Mouse (Mus musculus): Measurements from ENCODE around the gene Itgal. TPM values are rescaled to one million over a fixed set of nuclear protein-coding genes. Genes with fewer than 3 reads are reported as not detected.
"Not testable (repeated sequence)": the region's sequence is repeated elsewhere in the genome, so short reads cannot be mapped to it uniquely, and the experiment has no call there.

Itgal gene
- polyA plus RNA-seq, 1 experiment from 2014 or later = 0.91 TPM

DNA sequence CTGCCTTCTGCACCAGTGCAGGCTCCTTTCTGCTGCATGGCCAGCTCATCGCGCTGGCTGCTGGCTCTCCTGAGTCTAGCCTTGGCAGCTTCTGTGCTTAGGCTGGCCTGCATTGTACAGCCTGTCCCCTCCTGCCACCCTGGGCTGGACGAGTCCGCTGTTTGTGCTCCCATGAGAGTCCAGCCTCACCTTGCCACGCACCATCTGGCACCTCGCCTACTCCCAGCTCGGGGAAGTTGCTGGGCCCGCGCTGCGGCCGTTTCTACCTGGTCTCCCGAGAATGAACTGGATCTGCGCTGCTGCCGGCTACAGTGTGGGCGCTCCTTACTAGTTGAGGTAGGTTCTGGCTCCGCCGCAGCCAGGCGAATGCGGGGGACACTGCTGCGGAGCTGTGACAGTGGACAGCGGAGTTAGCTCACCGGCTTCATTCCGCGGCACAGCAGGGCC, 67.4 kb downstream of the Itgal start:
- 0 out of 2 replicates have a peak, but pooled peaks have one; percentile 33 for ATAC-seq (ENCODE audit: insufficient number of reproducible peaks, insufficient read depth, low FRiP score, low read depth)
- no peaks in the 10 kb centered on the region for H3K9me3 ChIP-seq (ENCODE audit: control insufficient read depth, low read depth, low read length)
- H3K36me3 ChIP-seq (ENCODE audit: control insufficient read depth, insufficient read depth, low read length) = no peaks in the 10 kb centered on the region
- H3K4me2 ChIP-seq (replicated peaks; ENCODE audit: low read depth, low read length) = peak overlapping the region; percentile 61
- peaks cover 3% of the 10 kb centered on the region; the same call in 1 of the 2 replicates for H3K27me3 ChIP-seq (ENCODE audit: control insufficient read depth, insufficient read depth, low read length)
- H3K4me1 ChIP-seq (ENCODE audit: control insufficient read depth, insufficient read depth, low read length) = peaks cover 7% of the 10 kb centered on the region; the same call in 1 of the 2 replicates
- peak overlapping the region; percentile 30 for H3K4me3 ChIP-seq (ENCODE audit: low read depth, low read length)
- H3K9ac ChIP-seq (replicated peaks; ENCODE audit: low read depth, low read length) = peak overlapping the region; percentile 29
- no peak overlapping the region for H3K27ac ChIP-seq (ENCODE audit: low read length)
- WGBS = 2% methylated on average over 24 of the region's 24 CpGs

DNA sequence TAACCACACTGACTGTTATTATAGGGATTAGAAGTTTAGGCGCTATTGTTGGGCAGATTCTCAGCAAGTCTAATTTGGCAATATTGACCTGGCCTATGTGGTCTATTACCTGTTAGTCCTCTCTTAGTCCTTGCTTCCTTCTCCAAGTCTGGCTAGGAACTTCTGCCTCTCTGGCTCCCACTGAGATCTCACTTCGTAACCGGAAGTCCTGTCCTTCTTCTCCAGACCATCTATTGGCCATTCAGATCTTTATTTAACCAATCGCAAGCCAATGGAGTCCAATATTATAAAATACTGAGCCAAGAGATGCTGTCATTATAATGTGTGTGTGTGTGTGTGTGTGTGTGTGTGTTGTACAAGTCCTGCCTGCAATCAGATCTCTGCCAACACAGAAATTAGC, 68.1 kb downstream of the Itgal start:
- WGBS = 66% methylated on average over 4 of the region's 4 CpGs
- Histone ChIP-seq H3K4me2 (replicated peaks; ENCODE audit: low read depth, low read length) (peak overlapping the region; percentile 61), H3K9ac (replicated peaks; ENCODE audit: low read depth, low read length) (no peak overlapping the region; the same call in 1 of the 2 replicates), H3K4me1 (ENCODE audit: control insufficient read depth, insufficient read depth, low read length) (peaks cover 7% of the 10 kb centered on the region; the same call in 1 of the 2 replicates), H3K9me3 (ENCODE audit: control insufficient read depth, low read depth, low read length) (no peaks in the 10 kb centered on the region), H3K27me3 (ENCODE audit: control insufficient read depth, insufficient read depth, low read length) (peaks cover 3% of the 10 kb centered on the region; the same call in 1 of the 2 replicates), H3K4me3 (ENCODE audit: low read depth, low read length) (peak overlapping the region; percentile 30), H3K27ac (ENCODE audit: low read length) (no peak overlapping the region), H3K36me3 (ENCODE audit: control insufficient read depth, insufficient read depth, low read length) (no peaks in the 10 kb centered on the region)
- no peak for ATAC-seq (ENCODE audit: insufficient number of reproducible peaks, insufficient read depth, low FRiP score, low read depth)

DNA sequence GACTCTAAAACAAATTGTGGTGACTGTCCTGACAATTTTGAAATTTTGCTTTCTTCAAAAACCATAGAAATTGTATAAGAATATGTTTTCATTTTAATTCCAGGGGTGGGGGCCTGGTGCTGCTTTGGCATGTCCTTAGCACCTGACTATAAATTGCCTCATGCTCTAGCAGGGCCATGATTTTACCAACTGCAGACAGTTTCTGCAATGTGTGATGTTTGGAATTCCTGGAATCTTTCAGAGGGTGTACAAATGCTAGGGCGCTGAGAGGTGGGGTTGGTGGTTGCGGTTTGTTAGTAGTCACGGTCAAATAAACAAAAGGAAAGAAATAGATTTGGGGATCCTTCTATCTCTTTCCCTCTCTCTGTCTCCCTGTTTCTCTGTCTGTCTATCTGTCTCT, 70.2 kb downstream of the Itgal start:
- no peak for ATAC-seq (ENCODE audit: insufficient number of reproducible peaks, insufficient read depth, low FRiP score, low read depth)
- 55% methylated on average over 3 of the region's 3 CpGs for WGBS
- no peak overlapping the region for H3K9ac ChIP-seq (replicated peaks; ENCODE audit: low read depth, low read length)
- H3K4me2 ChIP-seq (replicated peaks; ENCODE audit: low read depth, low read length) = no peak overlapping the region
- H3K27me3 ChIP-seq (ENCODE audit: control insufficient read depth, insufficient read depth, low read length) = peaks cover 3% of the 10 kb centered on the region; the same call in 1 of the 2 replicates
- H3K27ac ChIP-seq (ENCODE audit: low read length) = no peak overlapping the region
- H3K9me3 ChIP-seq (ENCODE audit: control insufficient read depth, low read depth, low read length) = no peaks in the 10 kb centered on the region
- no peaks in the 10 kb centered on the region for H3K36me3 ChIP-seq (ENCODE audit: control insufficient read depth, insufficient read depth, low read length)
- peaks cover 7% of the 10 kb centered on the region; the same call in 1 of the 2 replicates for H3K4me1 ChIP-seq (ENCODE audit: control insufficient read depth, insufficient read depth, low read length)
- H3K4me3 ChIP-seq (ENCODE audit: low read depth, low read length) = no peak overlapping the region

DNA sequence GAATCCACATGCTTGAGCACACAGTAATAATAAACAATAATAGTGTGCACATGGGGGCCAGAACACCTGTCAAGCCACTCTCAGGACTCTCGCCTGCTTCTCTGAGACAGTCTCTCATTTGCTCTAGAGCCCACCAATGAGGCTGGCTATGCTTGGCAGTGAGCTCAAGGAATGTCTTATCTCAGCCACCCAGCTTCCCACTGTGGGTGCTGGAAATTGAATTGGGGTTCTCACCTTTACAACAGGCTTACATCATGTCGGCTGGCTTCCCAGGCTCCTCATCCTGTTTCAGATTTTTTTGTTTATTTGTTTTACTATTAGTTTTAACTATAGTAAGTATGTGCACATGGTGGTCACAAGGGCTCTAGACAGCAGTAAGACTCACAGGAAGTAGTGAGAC, 75.2 kb downstream of the Itgal start:
- no peaks in the 10 kb centered on the region for H3K4me1 ChIP-seq (ENCODE audit: control insufficient read depth, insufficient read depth, low read length)
- no peaks in the 10 kb centered on the region for H3K36me3 ChIP-seq (ENCODE audit: control insufficient read depth, insufficient read depth, low read length)
- no peak overlapping the region for H3K9ac ChIP-seq (replicated peaks; ENCODE audit: low read depth, low read length)
- no peak overlapping the region for H3K27ac ChIP-seq (ENCODE audit: low read length)
- ATAC-seq (ENCODE audit: insufficient number of reproducible peaks, insufficient read depth, low FRiP score, low read depth) = no peak
- H3K4me3 ChIP-seq (ENCODE audit: low read depth, low read length) = no peak overlapping the region
- H3K4me2 ChIP-seq (replicated peaks; ENCODE audit: low read depth, low read length) = no peak overlapping the region
- no peaks in the 10 kb centered on the region for H3K9me3 ChIP-seq (ENCODE audit: control insufficient read depth, low read depth, low read length)
- 77% methylated on average over 2 of the region's 2 CpGs for WGBS
- H3K27me3 ChIP-seq (ENCODE audit: control insufficient read depth, insufficient read depth, low read length) = no peaks in the 10 kb centered on the region

DNA sequence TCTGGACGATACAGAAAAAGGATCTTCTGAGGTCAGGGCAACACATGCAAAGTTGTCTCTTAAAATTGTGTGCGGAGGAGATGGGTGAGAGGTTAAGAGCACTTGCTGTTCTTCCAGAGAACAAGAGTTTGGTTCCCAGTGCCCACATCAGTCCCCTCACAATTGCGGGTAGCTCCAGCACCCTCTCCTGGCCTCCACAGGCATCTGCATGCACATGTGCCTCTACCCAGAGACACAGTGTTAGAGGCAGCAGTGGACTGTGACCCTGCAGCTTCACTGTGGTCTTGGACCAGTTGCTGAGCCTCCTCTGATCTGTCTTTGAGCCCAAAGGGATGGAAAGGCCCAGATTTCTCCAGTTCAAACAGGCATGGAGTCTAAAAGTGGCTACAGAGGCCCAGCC, 75.8 kb downstream of the Itgal start:
- not testable (repeated sequence) for H3K9ac ChIP-seq (replicated peaks; ENCODE audit: low read depth, low read length); H3K4me3 ChIP-seq (ENCODE audit: low read depth, low read length); H3K9me3 ChIP-seq (ENCODE audit: control insufficient read depth, low read depth, low read length); H3K4me2 ChIP-seq (replicated peaks; ENCODE audit: low read depth, low read length); H3K27ac ChIP-seq (ENCODE audit: low read length); H3K36me3 ChIP-seq (ENCODE audit: control insufficient read depth, insufficient read depth, low read length); H3K27me3 ChIP-seq (ENCODE audit: control insufficient read depth, insufficient read depth, low read length); H3K4me1 ChIP-seq (ENCODE audit: control insufficient read depth, insufficient read depth, low read length); ATAC-seq (ENCODE audit: insufficient number of reproducible peaks, insufficient read depth, low FRiP score, low read depth)
- WGBS = 75% methylated on average over 3 of the region's 3 CpGs

DNA sequence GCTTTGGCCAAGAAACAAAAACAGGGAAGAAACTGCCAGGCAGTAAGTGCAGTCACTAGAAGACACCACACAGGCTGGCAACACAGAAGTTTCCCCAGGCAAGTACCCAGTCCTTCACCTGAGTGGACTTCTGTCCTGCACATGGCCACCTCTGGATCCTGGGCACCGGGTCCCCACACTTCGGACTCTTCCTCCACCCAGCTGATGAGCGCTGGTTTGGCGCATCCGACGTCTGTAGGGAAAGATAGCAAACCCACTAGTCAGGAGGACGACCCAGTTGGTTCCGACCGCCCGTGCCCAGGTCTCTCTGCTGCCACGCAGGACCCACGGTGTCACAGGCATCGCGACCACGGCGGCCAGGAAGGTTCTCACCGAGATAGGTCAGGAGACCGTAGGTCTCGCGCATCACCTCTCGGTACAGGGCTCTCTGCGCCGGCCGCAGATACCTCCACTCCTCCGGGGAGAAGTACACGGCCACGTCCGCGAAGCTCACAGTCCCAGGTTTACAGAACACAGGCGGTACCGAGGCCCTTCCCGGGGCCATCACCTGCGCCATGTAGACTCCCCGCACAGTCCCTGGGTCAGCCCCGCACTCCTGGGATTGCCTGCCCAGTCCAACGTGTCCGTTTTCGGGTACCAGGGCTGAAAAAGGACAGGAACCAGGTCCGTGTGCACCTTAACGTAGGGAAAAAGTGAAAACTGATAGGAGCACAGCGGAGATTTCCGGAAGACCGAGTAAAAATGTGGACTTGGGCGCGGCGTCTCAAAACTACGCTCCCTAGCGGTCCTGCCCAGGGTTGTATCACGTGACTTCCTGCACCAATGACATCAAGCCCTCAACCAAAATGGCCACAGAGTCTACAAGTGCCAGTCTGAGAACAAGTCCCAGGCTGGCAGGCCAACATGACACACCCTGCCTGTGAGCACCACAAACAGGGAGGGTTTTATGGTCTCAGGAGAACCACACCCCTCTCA, 79.5 kb downstream of the Itgal start, which contains the start of gene Zfp747:
Gene Zfp747 (minus strand): TSS at position 780 of the 975 bp plus-strand sequence.
- H3K4me1 ChIP-seq (ENCODE audit: control insufficient read depth, insufficient read depth, low read length) = not testable (repeated sequence)
- 1% methylated on average over 49 of the region's 49 CpGs for WGBS

DNA sequence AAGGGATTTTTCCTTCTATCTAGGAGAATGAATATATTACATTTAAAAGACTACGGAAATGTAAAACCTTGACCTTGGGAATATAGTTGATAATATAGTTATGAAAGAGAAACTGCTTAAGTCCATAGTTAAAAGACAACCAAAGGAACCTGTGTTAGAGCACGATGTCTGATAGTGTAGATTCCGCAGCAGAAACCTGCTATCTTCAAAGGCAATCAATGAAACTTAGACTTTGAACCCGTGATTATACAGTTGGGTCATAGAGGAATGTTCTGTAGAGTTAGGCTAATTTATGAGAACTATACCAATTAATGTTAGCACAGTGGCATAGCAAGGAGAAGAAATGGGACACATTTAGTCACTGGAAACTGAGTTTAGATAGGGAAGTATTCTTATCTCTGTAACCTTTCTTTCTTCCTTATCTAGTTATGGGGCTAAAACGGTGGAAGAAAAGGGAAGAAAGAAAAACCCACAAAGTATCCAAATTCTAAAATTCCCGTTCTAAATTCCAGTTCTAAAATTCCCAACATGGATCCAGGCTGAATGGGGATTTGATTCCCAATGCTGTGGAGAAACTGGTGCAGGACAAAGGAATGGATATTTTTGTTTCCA, 82.4 kb downstream of the Itgal start:
- Histone ChIP-seq H3K36me3 (ENCODE audit: control insufficient read depth, insufficient read depth, low read length) (no peaks in the 10 kb centered on the region), H3K9ac (replicated peaks; ENCODE audit: low read depth, low read length) (no peak overlapping the region), H3K27ac (ENCODE audit: low read length) (no peak overlapping the region), H3K4me1 (ENCODE audit: control insufficient read depth, insufficient read depth, low read length) (no peaks in the 10 kb centered on the region), H3K27me3 (ENCODE audit: control insufficient read depth, insufficient read depth, low read length) (no peaks in the 10 kb centered on the region), H3K4me2 (replicated peaks; ENCODE audit: low read depth, low read length) (no peak overlapping the region), H3K4me3 (ENCODE audit: low read depth, low read length) (no peak overlapping the region), H3K9me3 (ENCODE audit: control insufficient read depth, low read depth, low read length) (no peaks in the 10 kb centered on the region)
- no peak for ATAC-seq (ENCODE audit: insufficient number of reproducible peaks, insufficient read depth, low FRiP score, low read depth)
- 62% methylated on average over 6 of the region's 6 CpGs for WGBS

More for the DNA sequence above, 79.5 kb downstream of the Itgal start, which contains the start of gene Zfp747:
- Histone ChIP-seq H3K4me2 (replicated peaks; ENCODE audit: low read depth, low read length) (peak within 1 kb of the TSS; percentile 60), H3K27ac (ENCODE audit: low read length) (peak within 1 kb of the TSS; percentile 44; the same call in 1 of the 2 replicates), H3K4me3 (ENCODE audit: low read depth, low read length) (peak within 1 kb of the TSS; percentile 62), H3K9ac (replicated peaks; ENCODE audit: low read depth, low read length) (peak within 1 kb of the TSS; percentile 37; the same call in 1 of the 2 replicates)
- H3K27me3 ChIP-seq (ENCODE audit: control insufficient read depth, insufficient read depth, low read length); H3K9me3 ChIP-seq (ENCODE audit: control insufficient read depth, low read depth, low read length); H3K36me3 ChIP-seq (ENCODE audit: control insufficient read depth, insufficient read depth, low read length): not testable (repeated sequence)
- peak; percentile 93 for ATAC-seq (ENCODE audit: insufficient number of reproducible peaks, insufficient read depth, low FRiP score, low read depth)
